Mouse (Mus musculus): ENCODE data around the gene Tmed2.

GRCm38 (mm10) chr5:124496614-124497514 lies 43.6 kb upstream of the Tmed2 start:
- TF ChIP-seq CTCF (IDR thresholded peaks at IDR 0.05; ENCODE audit: borderline replicate concordance, insufficient read depth, low read depth, low read length) (no peak), POLR2A (IDR thresholded peaks at IDR 0.05; ENCODE audit: borderline replicate concordance, insufficient read depth, low read length) (no peak)

All from cerebellum, adult 2 months (tissue).